Mouse (Mus musculus) lung, adult 18-20 months (tissue): ENCODE measurements around the gene Rnf25.

ENCODE experiments used
- DNase-seq, 2 experiments: peaks; one replicate each; pipeline ENCODE4 v3.0.0; 2022; ENCODE audit warnings: mixed read lengths in 2 of 2

Gene Rnf25

GRCm38 (mm10) chr1:74601267-74601962 lies at the start of gene Rnf25, which contains the start of gene Stk36:
Gene Rnf25, minus strand, starts transcription at chr1:74601397.
Gene Stk36, plus strand, starts transcription at chr1:74601445.
- peak; percentile 90 to 92 for DNase-seq

GRCm38 (mm10) chr1:74643926-74644325 lies 42.7 kb upstream of the Rnf25 start:
- no peak for DNase-seq

- DNase-seq = no peak
Observed at GRCm38 (mm10) chr1:74643524-74643923, 42.3 kb upstream of the Rnf25 start.

GRCm38 (mm10) chr1:74632734-74633133 lies 31.5 kb upstream of the Rnf25 start:
- DNase-seq = no peak

GRCm38 (mm10) chr1:74628001-74628400 lies 26.8 kb upstream of the Rnf25 start:
- no peak for DNase-seq

GRCm38 (mm10) chr1:74626076-74626475 lies 24.9 kb upstream of the Rnf25 start:
- DNase-seq = peak; percentile 9 to 20

- peak; percentile 78 to 80 for DNase-seq
Observed at GRCm38 (mm10) chr1:74624183-74624582, 23.0 kb upstream of the Rnf25 start.

- DNase-seq = peak in 1 of 2 experiments; percentile 10
Observed at GRCm38 (mm10) chr1:74600501-74601266, 513 bp downstream of the Rnf25 start.

GRCm38 (mm10) chr1:74594434-74594833 lies 6.8 kb downstream of the Rnf25 start:
- no peak for DNase-seq

GRCm38 (mm10) chr1:74587773-74588445 lies 13.3 kb downstream of the Rnf25 start, which contains the start of the genes Zfp142 and Bcs1l:
Gene Zfp142, minus strand, starts transcription at chr1:74588246.
Gene Bcs1l, plus strand, starts transcription at chr1:74588289.
- peak; percentile 99 for DNase-seq

GRCm38 (mm10) chr1:74587233-74587772 lies 13.9 kb downstream of the Rnf25 start:
- DNase-seq = peak in 1 of 2 experiments; percentile 14

GRCm38 (mm10) chr1:74584616-74585398 lies 16.4 kb downstream of the Rnf25 start:
- no peak for DNase-seq

GRCm38 (mm10) chr1:74582621-74583020 lies 18.6 kb downstream of the Rnf25 start:
- DNase-seq = no peak

GRCm38 (mm10) chr1:74569739-74570719 lies 31.2 kb downstream of the Rnf25 start:
- no peak for DNase-seq

- no peak for DNase-seq
Observed at GRCm38 (mm10) chr1:74565834-74566233, 35.4 kb downstream of the Rnf25 start.

- no peak for DNase-seq
Observed at GRCm38 (mm10) chr1:74559061-74559460, 42.1 kb downstream of the Rnf25 start.

GRCm38 (mm10) chr1:74544184-74544583 lies 57.0 kb downstream of the Rnf25 start, which contains the start of gene Usp37:
Gene Usp37, minus strand, starts transcription at chr1:74544284.
- no peak for DNase-seq
